21 mouse cellular contexts compared by ENCODE assay signal in the genomic region with DNA sequence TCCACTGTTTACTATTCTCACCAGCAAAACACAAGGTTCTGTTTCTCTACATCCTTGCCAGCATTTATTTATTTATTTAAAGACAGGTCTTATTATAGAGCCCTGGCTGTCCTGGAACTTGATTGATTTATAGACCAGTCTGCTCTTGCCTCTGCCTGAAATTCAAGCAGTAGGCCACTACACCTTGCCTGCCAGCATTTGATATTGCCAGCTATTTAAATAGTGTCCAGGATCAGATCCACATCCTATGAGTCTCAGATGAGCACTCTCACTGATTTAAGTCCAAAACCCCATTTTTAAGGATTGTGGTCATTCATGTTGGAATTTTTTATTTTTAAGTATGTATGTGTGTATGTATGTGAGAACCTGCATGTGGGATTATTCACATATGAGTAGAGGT. TPM values are rescaled to one million over a fixed set of nuclear protein-coding genes. Genes with fewer than 3 reads are reported as not detected.
"Had no signal": no experiment of that assay in that cellular context is flagged by ENCODE, and none has a peak within 500 bp of the region (broad histone marks: within the 10 kb centered on the region; RNA-seq: fewer than 3 reads in every experiment).

No protein-coding gene starts in this region.

- H3K9ac ChIP-seq: liver, embryonic 13.5 days; liver, embryonic 15.5 days; liver, postnatal 0 days; lung, embryonic 15.5 days; midbrain, embryonic 12.5 days; midbrain, embryonic 15.5 days; neural tube, embryonic 13.5 days; neural tube, embryonic 15.5 days; stomach, embryonic 15.5 days had no signal

- H3K4me3 ChIP-seq: liver, embryonic 13.5 days; liver, embryonic 15.5 days; megakaryocyte, embryonic 14.5 days; midbrain, embryonic 12.5 days; midbrain, embryonic 15.5 days; neural tube, embryonic 13.5 days; neural tube, embryonic 15.5 days; stomach, embryonic 15.5 days had no signal

- H3K4me1 ChIP-seq: stomach, embryonic 15.5 days had no signal

- DNase-seq: liver, embryonic 13.5 days; liver, postnatal 0 days; lung, adult 2 months; lung, postnatal 14 days; lung, postnatal 36 days; right cerebral cortex, adult 18-20 months; right cerebral cortex, postnatal 25 days; right cerebral cortex, postnatal 4 days; thymus, adult 2 months; thymus, postnatal 25 days; thymus, postnatal 4 days had no signal

- H3K36me3 ChIP-seq: liver, embryonic 13.5 days; liver, embryonic 15.5 days; lung, embryonic 15.5 days; midbrain, embryonic 12.5 days; midbrain, embryonic 15.5 days; neural tube, embryonic 13.5 days; neural tube, embryonic 15.5 days; stomach, embryonic 15.5 days had no signal

- H3K27ac ChIP-seq: liver, embryonic 15.5 days; lung, embryonic 15.5 days; macrophage; midbrain, embryonic 12.5 days; neural tube, embryonic 13.5 days; neural tube, embryonic 15.5 days; stomach, postnatal 0 days had no signal

- H3K27me3 ChIP-seq: liver, embryonic 13.5 days; liver, embryonic 15.5 days; lung, embryonic 15.5 days; megakaryocyte, embryonic 14.5 days; midbrain, embryonic 12.5 days; midbrain, embryonic 15.5 days; neural tube, embryonic 13.5 days; neural tube, embryonic 15.5 days; stomach, embryonic 15.5 days had no signal

RNA-seq across cellular contexts. Expression of a gene that starts 16.0 kb away (rescaled TPM):
- polyA plus RNA-seq: liver, postnatal 0 days had no signal
